Mouse (Mus musculus) left cerebral cortex, adult 2 months (tissue): ENCODE measurements at regions not wholly inside any gene's neighbourhood (a gene's known extent, or its start where the extent isn't known, plus 50 kb on each side); places are given as distances from the start of the nearest gene placed in this dataset.

Experiments
- DNase-seq, 2 experiments: peaks; one replicate each; pipeline ENCODE4 v3.0.0; 2021 to 2022; ENCODE audit warnings: low spot score in 2 of 2, mixed read lengths in 1 of 2; ENCODE audit errors: extremely low spot score in 1 of 2
- H3K27ac ChIP-seq: fragments of 200-600 bp; 2 replicates; pipeline ENCODE4 v1.8.1; 2022
- H3K4me3 ChIP-seq: fragments of 200-600 bp; 2 replicates; pipeline ENCODE4 v1.8.1; 2022
- CTCF ChIP-seq: fragments of 200-600 bp; IDR thresholded peaks from 2 replicates; pipeline ENCODE4 v1.8.1; 2022; ENCODE audit warnings: antibody characterized with exemption, mild to moderate bottlenecking, moderate library complexity
- intact Hi-C: fragments of 180-260 bp; cut with DNase I; formaldehyde crosslinking; loops from one replicate; pipeline ENCODE4 v1.15.1; 2025

DNA sequence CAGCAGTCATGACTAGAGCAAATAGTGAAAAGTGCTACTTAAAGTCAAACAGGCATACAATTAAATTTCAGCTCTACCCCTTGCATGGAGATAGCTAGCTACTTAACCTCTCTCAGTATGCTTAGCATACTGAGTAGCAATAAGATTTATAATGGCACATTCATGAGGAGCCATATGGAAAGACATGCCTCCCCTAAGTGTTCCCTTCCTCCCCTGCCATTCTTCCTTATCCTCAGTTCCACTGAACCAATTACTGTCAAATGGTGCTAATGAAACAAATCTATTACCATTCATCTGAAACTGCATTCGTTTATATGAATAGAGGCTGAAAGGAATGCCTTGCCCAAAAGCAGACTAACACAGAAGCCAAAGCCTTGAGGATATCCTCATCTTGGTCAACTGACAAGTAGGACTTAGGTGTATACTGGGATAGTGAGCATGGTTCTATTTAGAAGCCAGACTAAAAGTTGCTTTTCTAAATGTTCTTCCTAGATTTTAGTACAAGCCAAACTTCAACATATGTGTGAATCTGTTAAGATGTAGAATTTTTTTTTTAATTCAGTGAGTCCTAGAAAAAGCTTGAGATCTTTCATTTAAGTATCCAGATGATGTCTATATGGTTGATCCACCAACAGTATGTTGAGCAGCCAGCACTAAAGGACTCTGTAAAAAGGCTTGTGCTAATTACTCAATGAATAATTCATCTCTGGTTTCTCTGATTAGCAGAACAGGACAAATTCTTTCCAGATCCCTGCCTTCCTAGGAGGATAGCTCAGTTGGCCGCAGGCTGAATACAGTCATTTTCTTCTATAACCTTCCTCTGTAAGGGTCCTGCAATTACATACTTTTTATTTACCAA, 368.7 kb downstream of the Tmem135 start:
- intact Hi-C loops = loop anchor here (5.0 kb wide), 2 partner anchors 488 to 1923 kb away; no protein-coding TSS in a partner anchor
- Histone ChIP-seq H3K4me3 (no peak overlapping the region), H3K27ac (no peak overlapping the region)
- TF ChIP-seq CTCF = no peak
- DNase-seq = no peak

DNA sequence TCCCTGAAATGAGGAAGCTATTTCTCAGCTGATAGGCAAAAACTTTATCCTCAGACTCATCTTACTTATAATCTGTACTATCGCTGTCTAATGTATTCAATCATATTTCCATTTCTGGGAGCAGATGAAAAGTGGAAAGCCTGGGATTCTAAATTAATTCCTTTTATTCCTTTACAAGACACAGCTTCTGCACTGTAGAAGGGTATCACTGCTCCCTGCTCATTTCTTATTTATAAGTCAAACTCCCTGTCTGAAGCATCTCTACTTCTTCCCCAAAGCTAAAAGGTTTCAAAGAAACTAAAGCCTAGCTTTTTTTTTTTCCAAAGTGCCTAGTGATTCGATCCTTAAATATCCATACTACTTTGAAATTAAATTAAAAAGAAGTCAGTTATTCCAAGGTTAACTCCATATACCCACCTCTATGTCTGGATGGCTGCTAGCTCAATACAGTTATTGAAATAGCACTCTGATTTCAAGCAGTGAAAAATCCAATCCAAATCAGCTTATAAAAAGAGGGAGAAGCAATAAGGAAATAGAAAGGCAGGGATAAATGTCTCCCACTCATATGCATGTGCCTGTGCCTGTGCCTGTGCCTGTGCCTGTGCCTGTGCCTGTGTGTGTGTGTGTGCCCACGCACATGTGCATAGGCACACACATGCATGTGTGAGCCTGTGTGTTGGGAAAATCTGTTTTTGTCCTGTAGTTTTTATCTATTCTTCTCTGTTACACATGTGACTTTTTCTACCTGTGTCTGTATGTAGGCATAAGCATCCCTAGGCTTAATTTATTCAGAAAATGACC, 380.6 kb downstream of the Tmem135 start:
- Histone ChIP-seq H3K27ac (no peak overlapping the region), H3K4me3 (no peak overlapping the region)
- intact Hi-C loops = no loop called here
- no peak for DNase-seq
- no peak for TF ChIP-seq CTCF

DNA sequence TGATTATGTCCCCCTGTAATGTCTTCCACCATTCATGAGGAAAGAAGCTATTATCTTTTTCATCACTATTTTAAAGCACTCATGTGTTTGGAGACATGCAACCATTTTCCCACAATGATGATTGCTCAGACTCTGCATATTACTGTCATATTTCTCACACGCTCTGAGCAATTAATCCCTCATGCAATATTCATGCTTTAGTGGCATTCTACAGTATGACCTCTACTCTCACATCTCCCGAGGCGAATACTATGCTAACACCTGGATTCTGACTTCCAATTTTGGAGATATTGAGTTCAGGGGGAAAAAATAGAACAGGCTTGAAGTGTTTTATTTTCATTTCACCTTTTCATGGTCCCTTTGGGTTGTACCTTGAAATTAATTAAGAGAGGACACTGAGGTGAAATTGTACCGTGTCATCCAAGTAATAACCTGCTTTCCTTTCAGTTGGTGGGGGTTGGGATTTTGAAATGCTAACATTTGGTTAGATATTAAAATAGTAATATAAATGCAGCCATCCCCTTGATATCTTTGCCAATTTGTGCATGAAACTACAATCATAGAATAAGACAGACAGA, 405.1 kb downstream of the Tmem135 start:
- no peak for TF ChIP-seq CTCF
- no peak for DNase-seq
- Histone ChIP-seq H3K4me3 (no peak overlapping the region), H3K27ac (no peak overlapping the region)
- intact Hi-C loops = no loop called here

DNA sequence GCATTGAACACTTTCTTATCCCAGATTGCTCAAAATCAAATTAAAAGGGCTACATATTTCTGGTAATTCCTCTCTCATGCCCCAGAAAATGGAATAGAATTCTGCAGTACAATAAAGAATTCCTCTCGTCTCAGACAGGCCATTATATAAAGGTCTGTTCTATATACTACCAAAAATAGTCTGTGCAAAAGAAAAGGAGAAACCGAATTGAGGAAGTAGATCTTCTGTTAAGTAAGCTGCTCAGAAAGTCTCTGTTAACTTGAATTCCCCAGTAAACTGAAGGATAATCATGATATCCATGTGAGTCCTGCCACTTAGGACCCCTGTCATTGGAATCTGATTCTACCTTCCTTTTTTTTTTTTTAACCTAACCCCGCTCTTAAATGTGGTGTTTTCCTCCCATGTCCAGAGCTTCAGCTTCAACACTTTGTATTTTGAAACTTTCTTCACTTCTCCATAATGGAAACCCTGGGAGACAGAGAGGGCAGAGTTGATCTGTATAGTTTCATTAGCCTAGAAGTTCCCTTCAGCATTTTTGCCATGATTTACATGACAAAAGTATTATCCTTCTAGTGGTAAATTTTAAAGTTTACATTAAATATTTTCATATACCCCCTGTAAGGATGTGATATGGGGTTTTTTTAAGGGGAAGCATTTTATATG, 406.1 kb downstream of the Tmem135 start:
- DNase-seq = no peak
- intact Hi-C loops = no loop called here
- H3K27ac ChIP-seq = no peak overlapping the region; the same call in 1 of the 2 replicates
- TF ChIP-seq CTCF = no peak
- H3K4me3 ChIP-seq = no peak overlapping the region

DNA sequence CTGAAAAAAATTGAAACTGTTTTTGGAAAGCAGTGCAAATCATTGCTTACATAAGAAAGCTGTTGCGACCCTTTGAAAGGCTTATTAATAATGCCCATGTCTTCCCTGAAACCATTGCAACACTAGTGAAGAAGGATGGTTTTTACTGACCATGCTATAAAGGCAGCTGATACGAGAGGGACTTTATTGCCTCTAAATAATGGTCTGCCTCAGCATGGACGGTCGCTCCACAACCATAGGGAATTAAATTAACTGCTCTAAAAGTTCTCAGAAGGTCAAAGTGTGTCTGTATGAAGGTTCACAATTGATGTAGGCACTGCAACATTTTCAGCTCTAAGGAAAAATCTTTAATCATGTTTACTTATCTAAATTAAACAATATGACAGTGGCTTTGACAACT, 429.6 kb downstream of the Tmem135 start:
- H3K27ac ChIP-seq = no peak overlapping the region
- intact Hi-C loops = no loop called here
- no peak overlapping the region for H3K4me3 ChIP-seq
- DNase-seq = no peak
- no peak for TF ChIP-seq CTCF

DNA sequence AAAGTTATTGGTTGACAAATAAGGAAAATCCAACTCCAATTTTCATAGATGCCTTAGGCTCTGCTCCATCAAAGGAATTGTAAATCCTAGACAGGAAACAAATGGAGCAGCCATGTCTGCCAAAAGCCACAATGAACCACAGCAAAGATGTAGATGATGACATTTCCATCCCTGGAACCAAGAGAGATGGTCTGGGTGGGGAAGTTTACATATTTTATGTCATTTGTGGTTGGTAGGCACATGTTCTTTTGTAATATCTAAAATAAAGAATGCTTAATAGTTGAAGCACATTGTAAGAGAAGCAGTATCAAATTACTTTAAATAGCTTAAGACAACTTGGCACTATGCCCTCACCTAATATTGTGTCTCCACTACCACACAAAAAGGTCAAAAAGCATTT, 443.2 kb downstream of the Tmem135 start:
- no peak for DNase-seq
- Histone ChIP-seq H3K27ac (no peak overlapping the region), H3K4me3 (no peak overlapping the region)
- intact Hi-C loops = no loop called here
- TF ChIP-seq CTCF = no peak

DNA sequence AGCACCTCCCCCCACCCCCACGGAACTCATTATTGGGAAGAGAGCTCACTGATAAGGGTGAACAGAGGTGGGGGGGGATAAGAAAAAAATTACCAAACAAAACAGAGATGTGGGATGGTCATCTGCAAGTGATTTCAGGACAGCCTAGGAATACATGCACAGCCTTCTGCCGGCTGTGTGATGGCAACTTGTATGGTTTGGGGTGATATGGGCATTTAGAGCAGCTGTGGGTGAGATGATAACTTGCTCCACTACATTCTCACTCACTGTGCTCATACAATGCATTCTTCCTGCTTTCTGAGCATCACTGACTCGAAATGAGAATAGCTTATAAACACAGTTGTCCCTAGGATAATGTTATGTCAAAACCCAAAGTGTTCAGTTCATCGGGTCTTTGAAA, 443.8 kb downstream of the Tmem135 start:
- Histone ChIP-seq H3K27ac (no peak overlapping the region), H3K4me3 (no peak overlapping the region)
- no peak for TF ChIP-seq CTCF
- DNase-seq = no peak
- intact Hi-C loops = no loop called here

DNA sequence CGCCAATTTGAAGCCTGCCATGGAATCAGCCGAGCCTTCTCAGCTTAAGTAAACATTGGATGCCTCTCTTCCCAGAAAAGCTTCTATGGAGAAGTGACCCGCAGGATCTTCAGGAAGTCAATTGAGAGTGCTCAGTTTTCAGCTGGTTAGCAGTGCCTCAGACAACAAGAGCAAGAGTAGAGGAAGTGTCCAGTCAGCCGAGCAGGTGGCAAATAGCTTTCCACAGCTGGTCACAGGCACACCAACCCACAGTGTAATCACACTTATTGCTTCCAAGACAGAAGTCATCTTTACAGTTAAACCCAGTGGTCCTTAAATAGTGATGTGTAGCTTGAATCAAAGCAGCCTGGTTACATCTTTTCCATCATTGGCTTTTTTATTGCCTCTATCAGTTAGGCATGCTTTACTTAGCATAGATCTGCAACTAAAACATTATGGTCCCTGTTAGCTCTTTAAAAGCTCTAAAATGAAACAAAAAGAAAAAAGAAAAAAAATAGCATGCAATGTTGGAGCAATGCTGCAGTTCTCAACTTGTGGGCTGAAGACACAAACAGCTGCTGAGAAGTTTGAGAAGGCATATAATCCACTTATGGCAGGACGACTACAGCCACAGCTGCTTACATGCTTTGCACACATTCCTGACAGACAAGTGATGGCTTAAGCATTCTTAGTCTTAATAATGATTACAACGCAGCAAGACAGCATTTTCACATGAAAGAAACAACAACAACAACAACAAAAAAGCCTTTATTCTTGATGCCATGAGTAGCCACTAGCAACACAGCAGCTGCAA, 444.5 kb downstream of the Tmem135 start:
- no peak for TF ChIP-seq CTCF
- no peak overlapping the region for H3K4me3 ChIP-seq
- no peak for DNase-seq
- intact Hi-C loops = no loop called here
- no peak overlapping the region for H3K27ac ChIP-seq

DNA sequence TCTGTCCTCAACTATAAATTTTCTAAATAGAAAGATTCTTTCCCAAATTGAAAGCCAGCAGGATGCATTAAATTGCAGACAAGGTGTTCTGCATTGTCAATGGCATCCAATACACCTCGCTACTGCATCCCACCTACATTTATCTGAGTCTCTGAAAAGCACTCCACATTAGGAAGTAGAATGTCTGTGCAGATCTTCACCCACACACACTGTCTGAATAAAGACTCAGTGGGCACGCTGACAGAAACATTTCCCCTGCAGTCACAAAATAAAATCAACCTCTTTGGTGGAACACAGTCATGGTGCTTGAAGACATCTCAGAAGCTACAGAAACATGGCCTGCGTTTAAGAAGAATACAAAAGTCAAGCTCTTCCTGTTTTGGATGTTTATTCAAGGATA, 449.0 kb downstream of the Tmem135 start:
- no peak for TF ChIP-seq CTCF
- intact Hi-C loops = no loop called here
- H3K4me3 ChIP-seq = no peak overlapping the region
- DNase-seq = peak; percentile 12 to 25
- no peak overlapping the region for H3K27ac ChIP-seq

DNA sequence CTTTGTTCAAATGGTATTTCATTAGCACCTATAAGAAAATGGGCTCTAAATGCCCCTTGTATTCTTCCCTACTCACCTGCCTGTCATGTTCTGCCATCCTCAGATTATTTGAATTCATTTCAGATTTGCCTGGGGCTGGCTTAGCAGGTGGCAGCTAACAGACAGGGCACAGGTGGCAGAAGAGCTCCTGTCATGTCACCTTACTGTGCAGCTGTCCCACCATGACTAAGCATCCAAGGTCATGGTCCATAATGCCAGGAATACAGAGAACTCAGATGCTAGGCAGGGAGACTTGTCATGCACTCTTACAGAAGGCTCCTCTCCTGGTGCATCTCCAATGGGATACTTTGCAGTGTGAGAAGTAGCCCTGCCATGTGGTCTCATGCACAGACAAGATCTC, 458.7 kb downstream of the Tmem135 start:
- DNase-seq = no peak
- Histone ChIP-seq H3K27ac (no peak overlapping the region), H3K4me3 (no peak overlapping the region)
- intact Hi-C loops = no loop called here
- TF ChIP-seq CTCF = no peak

DNA sequence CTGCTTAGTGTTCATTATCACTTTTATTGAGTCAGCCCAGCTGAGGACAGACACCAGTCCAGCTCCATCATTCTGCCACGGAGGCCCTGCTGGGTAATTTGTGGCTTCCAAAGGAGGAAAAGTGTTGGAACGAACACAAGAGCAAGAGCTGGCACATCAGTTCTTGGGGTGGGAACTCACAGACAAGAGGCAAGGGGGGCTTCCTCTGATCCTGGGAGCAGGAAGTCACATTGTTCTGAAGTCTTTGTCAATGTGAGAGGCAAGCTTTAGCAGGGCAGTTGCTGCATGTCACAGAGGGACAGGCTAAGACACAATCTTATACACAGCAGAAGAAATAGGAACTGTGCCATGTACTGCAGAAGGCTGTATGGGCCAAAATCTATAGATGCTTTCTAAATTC, 459.1 kb downstream of the Tmem135 start:
- intact Hi-C loops = no loop called here
- H3K27ac ChIP-seq = no peak overlapping the region
- no peak overlapping the region for H3K4me3 ChIP-seq
- no peak for DNase-seq
- no peak for TF ChIP-seq CTCF
